Mouse (Mus musculus): ENCODE results near the gene Smyd1.

- no peak for TF ChIP-seq CTCF (conservative IDR thresholded peaks at IDR 0.05 in 1 of 2, IDR thresholded peaks at IDR 0.05 in 1 of 2; ENCODE audit: low read depth in 2 of 2, low read length in 2 of 2)
- TF ChIP-seq TBP (conservative IDR thresholded peaks at IDR 0.05; ENCODE audit: low read depth, low read length), result no peak
Observed at GRCm38 (mm10) chr6:71240831-71241230, 81.2 kb downstream of the Smyd1 start.
